Mouse (Mus musculus) left cerebral cortex, adult 9 months (tissue): ENCODE measurements around the gene Tbx6.
"Not testable (repeated sequence)": the region's sequence is repeated elsewhere in the genome, so short reads cannot be mapped to it uniquely, and the experiment has no call there.

Experiments
- DNase-seq, 2 experiments: peaks; one replicate each; pipeline ENCODE4 v3.0.0; 2022; ENCODE audit warnings: low spot score in 2 of 2

The Tbx6 gene

DNA sequence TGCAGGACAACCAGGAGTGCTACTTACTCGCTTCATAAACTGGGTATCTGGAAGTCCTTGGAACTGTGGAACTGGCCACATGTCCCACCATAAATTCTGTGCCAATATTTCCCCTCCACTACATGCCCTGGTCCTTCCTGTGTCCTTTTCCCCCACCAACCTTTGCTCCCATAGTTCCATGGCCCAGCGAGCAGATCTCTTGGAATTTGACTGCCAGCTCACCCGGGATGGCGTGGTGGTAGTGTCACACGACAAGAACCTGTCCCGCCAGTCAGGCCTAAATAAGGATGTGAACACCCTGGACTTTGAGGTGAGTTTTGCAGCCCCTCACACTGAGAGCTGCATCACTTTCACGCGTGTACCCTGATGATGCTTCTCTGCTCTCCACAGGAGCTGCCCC, 14.3 kb upstream of the Tbx6 start:
- no peak for DNase-seq

DNA sequence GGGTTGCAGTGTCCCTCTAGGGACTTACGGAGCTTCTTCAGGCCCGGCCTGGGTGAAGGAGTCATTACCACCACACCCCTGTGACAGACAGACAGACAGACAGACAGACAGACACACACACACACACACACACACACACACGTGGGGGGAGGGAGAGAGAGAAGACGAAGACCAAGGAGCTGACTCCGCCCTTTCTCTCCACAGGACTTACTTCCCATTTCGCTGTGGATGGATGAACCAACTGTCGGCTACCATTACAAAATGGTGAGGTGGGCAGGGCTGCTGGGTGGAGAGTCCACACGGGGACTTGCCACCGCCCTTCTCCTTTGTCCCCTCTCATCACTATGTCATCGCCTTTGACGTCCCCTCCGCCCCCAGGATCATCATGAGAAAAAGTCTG, 10.5 kb upstream of the Tbx6 start:
- no peak for DNase-seq

DNA sequence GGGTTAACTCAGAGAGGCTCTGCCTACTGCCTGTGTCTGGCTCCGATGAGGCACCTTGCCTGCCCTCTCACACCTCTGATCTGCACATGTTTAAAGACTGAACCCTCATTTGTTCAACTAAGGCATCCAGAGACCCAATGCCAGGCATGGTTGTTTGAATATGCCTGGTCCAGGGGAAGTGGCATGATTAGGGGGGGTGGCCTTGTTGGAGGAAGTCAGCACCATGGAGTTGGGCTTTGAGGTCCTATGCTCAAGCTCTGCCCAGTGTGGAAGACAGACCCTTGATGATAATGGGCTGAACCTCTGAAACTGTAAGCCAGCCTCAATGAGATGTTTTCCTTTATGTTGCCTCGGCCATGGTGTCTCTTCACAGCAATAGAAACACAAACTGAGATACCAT, 7.9 kb upstream of the Tbx6 start:
- no peak for DNase-seq

DNA sequence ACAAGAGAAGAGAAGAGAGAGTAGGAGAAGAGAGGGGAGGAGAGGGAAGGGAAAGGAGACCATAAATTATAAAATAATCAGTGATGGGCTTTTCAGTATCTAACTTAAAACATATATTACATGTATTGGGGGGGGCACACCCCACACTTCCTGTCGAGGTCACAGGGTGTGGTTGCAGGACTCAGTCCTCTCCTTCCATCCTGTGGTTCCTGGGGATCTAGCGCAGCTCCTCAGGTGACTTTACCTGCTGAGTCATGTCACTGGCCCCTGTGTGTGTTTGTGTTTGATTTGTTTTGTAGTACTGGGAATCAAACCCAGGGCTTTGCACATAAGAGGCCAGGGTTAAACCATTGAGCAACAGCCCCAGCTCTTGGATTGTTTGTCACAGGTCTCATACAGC, 6.8 kb upstream of the Tbx6 start:
- no peak for DNase-seq

DNA sequence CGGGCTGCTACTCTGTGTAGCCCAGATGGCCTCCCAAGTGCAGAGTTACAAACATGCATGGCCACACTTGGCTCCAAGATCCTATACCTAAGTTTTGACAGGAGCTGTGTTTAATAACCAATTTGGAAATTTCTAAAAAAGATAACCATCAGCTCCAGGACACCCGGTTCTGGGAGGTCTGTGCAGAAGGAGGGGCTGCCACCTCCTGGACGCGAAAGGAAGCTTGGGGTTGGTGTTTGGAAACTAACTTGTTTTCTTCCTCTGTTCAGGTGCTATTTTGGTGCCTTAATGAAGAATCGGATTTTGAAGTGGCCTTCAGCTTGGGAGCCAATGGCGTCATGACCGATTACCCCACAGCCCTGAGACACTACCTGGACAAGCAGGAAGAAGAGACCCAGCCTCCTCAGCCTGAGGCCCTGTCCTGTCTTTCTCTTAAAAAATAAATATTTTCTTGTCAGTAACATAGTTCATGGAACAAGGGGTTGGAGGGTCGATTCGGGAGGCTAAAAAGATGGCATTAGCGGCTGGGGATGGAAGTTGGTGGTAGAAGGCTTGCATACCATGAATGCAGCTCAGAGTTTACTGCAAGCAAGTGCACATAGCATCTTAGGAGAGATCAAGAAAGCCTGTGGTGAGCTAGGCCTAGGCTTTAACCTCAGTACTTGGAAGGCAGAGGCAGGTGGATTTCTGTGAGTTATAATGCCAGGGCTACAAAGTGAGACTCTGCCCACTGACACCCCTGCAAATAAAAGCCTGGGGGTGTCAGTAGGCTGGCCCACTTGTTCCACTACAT, 5.9 kb upstream of the Tbx6 start:
- no peak for DNase-seq

DNA sequence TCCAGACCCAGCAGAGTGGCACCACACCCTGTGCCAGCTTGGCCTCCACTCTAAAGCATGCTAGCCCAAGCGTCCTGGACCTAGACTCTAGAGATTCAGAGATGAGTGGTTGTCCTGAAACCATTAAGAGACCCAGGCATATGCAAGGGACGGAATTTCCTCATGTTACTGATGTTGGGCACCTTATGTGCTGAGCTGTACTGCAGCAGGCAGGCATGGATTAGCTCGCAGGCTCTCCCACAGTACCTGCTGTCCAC, 5.4 kb upstream of the Tbx6 start:
- DNase-seq: no peak

DNA sequence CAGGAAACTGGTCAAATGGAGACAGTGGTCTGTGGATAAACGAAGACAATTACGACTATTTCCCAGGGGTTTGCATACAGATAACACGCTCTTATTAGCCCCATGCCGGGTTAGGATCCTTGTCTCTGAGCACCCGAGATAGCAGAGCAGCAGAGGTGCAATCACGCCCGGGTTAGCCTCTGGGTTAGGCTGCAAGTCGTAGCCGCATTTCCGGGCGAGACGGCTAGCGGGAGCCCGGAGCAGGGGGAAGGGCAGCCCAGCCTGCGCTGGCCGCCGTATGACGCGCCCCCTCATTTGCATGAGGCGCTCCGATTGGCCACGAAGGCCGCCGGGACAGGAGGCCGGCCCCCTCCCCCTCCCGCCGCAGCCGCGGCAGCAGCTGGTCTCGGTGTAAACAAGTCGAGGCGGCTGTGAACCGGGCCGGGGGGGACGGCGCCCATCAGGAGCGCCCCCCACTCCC, 4.7 kb upstream of the Tbx6 start, which contains the start of gene Ypel3:
TSS of gene Ypel3 (plus strand) at position 358 of the 460 bp plus-strand sequence.
- DNase-seq: peak; percentile 90 to 93

DNA sequence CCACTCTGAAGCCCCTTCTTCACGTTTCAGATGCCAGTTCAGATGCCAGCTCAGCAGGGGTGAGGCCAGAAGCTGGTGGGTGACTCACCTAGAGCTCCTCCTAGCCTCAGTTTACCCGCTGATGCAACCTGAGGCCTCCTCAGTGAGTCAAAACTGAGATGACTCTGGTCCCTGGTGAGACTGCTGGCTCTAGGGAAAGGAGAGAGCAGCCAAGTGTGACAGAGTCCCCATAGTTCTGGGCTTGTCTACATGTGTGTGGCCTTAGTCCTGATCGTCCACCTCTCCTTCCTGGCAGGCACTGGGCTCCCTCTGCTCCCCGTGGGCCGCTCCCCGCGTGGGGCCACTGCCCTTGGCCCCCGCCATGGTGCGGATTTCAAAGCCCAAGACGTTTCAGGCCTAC, 3.8 kb upstream of the Tbx6 start:
- no peak for DNase-seq

DNA sequence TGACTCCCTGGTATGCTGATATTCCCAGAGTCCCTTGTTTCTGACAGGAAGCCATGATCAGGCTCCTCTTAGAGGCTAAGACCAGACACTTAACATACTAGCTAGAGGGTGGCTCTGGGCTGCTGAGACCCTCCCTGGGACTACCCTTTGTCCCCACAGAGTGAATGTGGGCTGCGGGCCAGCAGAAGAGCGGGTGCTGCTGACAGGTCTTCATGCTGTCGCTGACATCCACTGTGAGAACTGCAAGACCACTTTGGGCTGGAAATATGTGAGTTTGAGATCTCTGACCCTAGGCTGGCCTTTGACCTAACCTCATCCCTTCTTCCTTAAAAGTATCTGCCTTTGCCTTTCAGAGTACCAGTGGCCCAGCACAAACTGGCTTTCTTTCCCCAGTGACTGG, 3.1 kb upstream of the Tbx6 start:
- no peak for DNase-seq

DNA sequence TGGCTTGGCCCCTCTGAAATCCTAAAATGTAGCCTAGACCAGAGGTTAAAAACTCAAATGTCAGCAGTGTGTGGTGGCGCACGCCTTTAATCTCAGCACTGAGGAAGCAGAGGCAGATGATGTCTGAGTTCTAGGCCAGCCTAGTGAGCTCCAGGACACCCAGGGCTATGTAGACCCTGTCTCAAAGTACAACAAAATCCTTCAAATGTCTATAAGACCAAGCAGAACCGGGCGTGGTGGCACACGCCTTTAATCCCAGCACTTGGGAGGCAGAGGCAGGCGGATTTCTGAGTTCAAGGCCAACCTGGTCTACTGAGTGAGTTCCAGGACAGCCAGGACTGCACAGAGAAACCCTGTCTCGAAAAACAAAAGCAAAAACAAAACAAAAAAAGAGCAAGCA, 2.2 kb upstream of the Tbx6 start:
- DNase-seq: not testable (repeated sequence)

DNA sequence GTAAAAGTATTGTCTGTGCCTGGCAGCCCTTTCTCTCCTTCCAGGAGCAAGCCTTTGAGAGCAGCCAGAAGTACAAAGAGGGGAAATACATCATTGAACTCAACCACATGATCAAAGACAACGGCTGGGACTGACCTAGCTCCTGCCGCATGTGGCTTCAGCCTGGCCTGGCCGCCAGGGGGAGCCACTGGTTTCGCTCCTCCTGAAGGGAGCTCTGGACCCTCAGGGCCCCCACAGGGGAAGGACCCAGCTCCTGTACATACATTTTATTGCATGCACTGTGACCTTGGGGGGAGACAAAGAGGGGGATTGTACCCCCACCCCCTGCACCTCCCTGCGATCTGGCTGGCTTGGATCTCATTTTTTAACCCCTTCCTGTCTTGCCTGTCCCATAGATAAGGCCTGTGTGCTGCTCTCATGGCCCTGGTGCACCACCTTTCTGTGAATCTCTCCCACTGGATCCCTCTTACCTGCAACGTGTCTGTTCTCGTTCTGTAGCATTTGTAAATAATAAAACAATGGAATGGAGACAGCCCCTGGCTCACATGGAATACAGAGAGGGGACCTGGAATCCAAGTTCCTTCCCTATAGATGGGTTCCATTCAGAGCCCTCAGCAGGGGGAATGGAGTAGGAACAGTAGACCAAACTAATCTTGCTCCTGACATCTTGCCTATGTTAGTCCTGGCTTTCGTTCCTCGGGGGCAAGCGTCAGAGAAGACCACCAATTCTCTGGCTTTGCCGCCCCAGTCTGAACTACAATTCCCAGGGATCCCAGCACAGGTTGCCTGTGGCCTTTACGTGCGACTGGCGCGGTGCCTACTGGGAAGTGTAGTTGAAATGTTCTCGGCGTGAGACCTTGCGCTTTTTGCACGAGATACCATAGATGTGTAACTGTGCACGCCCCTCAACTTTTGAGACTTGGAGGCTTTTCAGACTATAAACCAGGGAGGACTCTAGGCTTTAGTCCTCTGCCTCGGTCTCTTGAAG, 1.0 kb upstream of the Tbx6 start:
- peak in 1 of 2 experiments; percentile 83 for DNase-seq

DNA sequence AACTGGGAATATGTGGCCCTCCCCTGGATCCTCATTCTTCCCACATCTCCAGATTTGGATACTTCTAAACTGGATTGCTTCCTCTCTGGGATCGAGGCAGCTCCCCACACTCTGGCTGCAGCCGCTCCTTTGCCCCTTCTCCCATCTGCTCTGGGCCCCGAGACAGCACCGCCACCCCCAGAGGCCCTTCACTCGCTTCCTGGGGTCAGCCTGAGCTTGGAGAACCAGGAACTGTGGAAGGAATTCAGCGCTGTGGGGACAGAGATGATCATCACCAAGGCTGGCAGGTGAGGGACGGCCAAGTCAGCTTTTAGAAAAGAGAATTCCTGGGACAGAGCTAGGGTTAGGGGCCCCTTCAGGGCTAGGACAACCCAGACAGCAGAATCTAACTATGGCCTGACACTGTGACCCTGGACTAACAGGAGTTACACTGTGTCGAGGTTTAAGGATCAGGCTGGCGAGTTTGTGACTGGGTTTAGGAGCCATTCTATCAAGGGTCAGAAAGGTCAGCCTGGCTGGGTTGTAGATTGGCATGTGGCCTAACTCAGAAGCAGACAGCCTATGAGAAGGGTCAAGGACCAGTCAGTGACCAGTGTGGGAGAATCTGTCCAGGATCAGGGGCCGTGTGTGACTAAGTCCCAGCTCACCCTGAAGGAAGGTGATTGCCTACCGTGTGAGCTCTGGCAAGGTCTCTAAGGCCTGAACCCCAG, 533 bp downstream of the Tbx6 start:
- DNase-seq: no peak

DNA sequence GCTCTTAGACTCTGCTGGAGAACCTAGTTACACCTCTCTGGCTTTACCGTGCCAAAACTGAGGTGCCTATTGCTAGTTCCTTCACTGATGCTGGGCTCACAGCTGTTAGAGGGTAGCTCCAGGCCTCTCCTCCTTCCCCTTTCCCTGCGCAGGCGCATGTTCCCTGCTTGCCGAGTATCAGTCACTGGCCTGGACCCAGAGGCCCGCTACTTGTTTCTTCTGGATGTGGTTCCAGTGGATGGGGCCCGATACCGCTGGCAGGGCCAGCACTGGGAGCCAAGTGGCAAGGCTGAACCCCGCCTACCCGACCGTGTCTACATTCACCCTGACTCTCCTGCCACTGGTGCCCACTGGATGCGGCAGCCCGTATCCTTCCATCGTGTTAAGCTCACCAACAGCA, 1.4 kb downstream of the Tbx6 start:
- no peak for DNase-seq

DNA sequence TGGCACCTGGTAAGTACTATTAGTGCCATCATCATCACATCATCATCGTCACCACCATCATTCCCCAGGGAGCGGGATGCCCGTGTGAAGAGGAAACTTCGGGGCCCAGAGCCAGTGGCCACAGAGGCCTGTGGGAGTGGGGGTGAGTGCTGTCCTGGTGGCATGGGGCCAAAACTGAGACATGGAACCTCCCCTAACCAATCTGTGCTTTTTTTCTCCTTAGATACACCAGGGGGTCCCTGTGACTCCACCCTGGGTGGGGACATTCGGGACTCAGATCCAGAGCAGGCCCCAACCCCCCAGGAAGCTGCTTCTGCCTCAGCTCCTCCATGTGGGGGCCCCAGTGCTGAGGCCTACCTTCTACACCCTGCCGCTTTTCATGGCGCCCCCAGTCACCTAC, 3.2 kb downstream of the Tbx6 start:
- DNase-seq: no peak

DNA sequence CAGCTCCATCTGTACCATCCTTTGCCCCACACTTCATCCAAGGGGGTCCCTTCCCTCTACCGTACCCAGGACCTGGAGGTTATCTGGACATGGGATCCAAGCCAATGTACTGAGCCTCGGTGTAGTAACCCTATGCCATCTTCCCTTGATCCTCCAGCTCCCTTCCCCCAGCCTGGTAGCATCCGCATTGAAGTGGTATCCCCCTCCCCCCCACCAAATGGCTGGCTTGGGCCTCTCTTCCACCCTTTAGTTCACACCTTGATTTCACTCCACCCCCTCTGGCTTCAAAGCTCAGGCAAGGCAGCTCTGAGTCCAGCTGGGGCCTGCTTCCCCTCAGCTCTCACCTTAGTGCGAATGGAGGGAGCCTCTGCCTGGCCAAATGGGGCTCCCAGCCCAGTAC, 3.8 kb downstream of the Tbx6 start:
- no peak for DNase-seq

DNA sequence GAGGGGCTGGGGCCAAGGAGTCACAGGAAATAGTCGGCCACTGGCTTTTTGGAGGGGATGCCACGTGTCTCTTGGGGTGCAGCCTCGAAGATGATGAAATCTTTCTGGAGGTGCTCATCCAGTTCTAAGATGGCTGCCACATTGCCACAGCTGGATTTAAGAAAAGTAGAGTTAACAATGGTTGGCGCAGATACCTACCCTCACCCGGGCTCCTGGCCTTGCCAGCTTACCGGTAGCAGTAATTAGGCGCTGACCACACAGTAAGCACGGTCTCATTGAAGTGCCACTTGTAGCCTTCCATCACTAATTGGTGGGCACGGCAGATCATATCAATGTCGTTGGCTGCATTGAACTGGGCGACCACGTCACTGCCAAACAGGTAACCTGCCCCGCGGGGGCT, 4.9 kb downstream of the Tbx6 start:
- DNase-seq: no peak

DNA sequence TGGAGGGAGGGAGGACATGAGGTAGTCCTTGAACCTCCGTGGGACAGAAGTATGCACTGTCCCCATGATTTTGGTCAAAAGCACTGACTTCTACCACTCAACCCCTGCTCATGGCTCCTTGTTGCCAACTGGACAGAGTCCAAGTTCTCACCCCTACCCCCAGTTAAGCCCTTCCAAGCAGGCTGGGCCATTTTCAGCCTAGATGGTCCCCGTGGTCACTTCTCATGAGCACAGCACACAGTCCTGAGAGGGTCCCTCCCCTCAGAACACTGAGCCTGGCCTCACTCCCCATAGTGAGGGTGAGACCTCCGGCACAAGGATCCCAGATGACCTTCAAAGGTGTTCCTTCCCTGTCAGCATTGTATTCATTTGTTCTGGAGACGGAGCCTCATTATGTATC, 7.9 kb downstream of the Tbx6 start:
- no peak for DNase-seq

DNA sequence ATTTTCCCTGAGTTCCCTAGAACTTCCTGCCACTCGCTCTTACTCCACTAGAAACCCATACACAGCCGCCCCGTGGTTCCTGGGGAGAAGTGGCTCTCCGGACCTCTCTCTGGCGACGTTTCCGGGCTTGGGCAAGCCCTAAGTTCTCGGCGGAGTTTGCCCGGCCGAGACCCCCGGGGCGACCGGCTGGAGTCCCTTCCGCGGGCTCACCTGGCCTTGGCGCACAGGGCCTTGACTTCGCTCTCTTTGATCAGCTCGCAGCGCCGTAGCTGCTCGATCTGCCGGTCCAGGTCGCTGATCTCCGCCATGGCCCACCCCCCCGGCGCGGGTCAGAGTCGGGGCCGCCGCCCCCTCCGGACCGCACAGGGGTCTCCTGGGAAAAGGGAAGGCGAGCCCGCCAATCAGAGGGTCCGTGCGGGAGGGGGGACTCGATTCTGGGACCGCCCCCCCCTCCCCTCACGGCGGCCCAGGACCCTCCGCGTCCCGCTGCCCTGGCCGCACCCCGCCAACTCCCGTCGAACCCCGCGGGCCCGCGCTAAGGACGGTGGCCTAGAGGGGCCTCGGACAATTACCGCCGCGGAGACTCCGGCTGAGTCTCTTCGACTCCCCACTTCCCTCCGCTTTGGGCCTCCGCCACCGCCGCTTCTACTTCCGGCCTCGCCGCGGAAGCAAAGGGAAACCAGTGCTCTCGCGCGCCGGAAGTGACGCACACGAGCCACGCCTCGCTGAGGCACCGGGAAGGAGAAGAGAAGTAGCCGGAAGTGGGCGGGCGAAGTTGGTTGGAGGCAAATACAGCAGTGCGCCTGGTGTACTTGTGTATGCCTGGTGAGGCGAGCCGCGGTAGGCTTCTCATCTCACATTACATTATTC, 10.8 kb downstream of the Tbx6 start, which contains the start of gene Ppp4c:
TSS of gene Ppp4c (minus strand) at position 646 of the 870 bp plus-strand sequence.
- peak; percentile 87 to 96 for DNase-seq

DNA sequence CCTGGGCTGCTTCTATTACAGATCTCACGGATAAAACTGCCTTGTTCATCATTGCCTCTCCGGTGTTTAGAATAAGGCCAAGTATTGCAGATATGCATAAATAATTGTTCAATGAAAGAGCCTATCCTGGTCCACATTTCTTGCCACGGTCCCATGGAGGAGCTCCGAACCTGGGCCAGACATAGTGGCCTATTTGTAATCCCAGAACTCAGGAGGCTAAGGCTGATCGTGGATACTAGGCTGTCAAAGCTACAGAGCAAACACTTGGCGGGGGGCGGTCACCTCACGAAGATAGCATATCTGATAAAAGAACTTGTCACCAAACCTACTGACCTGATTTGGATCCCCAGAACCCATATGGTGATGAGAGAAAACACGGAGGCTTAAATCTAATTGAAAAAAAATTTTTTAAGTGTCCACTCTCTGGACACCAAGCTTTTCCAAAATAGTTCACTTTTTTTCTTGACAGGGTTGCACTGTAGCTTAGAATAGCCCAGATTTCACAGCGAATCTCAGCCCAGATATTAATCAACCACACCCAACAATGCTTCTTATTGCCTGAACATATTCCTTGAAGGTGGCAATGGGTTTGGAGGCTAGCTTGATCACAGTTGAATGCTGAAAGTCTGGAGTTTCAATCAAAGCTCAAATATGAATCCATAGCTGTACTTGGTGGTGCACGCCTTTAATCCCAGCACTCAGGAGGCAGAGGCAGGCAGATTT, 11.6 kb downstream of the Tbx6 start:
- DNase-seq: no peak

DNA sequence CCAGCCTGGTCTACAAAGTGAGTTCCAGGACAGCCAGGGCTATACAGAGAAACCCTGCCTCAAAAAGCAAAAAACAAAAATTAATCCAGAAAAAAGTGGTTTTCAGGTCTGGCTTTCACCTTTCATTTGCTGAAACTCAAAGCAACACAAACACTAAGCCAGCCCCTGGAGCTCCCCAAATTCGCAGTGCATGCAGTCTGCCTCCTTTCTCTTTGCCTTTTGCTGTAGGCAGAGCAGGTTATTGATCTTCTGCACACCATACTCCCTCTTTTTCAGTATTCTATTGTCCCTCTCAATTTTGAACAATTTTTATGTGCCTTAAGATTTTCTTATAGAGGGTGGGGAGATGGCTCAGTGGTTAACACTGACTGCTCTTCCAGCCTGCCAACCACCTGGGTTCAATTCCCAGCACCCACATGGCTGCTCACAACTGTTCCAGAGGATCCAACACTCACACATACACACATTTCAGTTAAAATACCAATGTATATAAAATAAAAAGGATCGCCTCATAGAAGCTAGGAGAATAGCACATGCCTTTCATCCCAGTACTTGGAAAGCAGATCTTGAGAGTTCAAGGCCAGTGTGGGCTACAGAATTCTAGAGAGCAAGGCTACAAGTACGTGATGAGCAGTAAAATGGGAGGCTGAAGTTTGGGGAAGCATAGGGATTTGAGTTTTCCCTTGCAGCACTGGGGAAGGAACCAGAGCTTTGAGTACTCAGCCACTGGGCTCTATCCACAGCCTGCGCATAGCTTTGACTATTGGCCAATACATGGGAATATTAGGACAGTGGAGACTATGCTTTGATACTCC, 12.4 kb downstream of the Tbx6 start:
- DNase-seq: no peak
